22 mouse cellular contexts compared by ENCODE assay signal in genomic region chr12:108368921-108369320, GRCm38 (mm10). TPM values are rescaled to one million over a fixed set of nuclear protein-coding genes. Genes with fewer than 3 reads are reported as not detected.
DNase-seq lines count a peak whose midpoint lies in the region; ATAC-seq and TF ChIP-seq lines count a peak whose summit lies in the region.
"Had no signal": no experiment of that assay in that cellular context is flagged by ENCODE, and none has a peak within 500 bp of the region (broad histone marks: within the 10 kb centered on the region; RNA-seq: fewer than 3 reads in every experiment).

No protein-coding gene starts in this region.

- ATAC-seq in forebrain, embryonic 12.5 days (ENCODE audit: low FRiP score), result no peak
- ATAC-seq in hindbrain, postnatal 0 days, result no peak
- no peak for ATAC-seq in lung, embryonic 14.5 days (ENCODE audit: insufficient read depth)
- ATAC-seq: forebrain, embryonic 16.5 days; inflammation-experienced regulatory T-cells, adult 6 months had no signal

- no peaks in the 10 kb centered on the region for H3K36me3 ChIP-seq in forebrain, embryonic 10.5 days (replicated peaks)
- no peaks in the 10 kb centered on the region for H3K36me3 ChIP-seq in forebrain, embryonic 12.5 days (replicated peaks)
- H3K36me3 ChIP-seq in hindbrain, embryonic 10.5 days, result no peaks in the 10 kb centered on the region
- H3K36me3 ChIP-seq in hindbrain, postnatal 0 days (ENCODE audit: insufficient read depth, low read length), result no peaks in the 10 kb centered on the region
- no peaks in the 10 kb centered on the region for H3K36me3 ChIP-seq in lung, embryonic 14.5 days (ENCODE audit: insufficient read depth)
- H3K36me3 ChIP-seq: embryonic facial prominence, embryonic 15.5 days; hindbrain, embryonic 13.5 days had no signal

- no peak for DNase-seq in forebrain, embryonic 10.5 days (ENCODE audit: extremely low spot score, low spot score)
- DNase-seq in hindbrain, embryonic 10.5 days (ENCODE audit: low spot score), result no peak
- no peak for DNase-seq in hindbrain, postnatal 0 days (ENCODE audit: low spot score)
- DNase-seq in lung, embryonic 14.5 days, result peak; percentile 25
- DNase-seq in lung, adult 2 months, result no peak
- peak; percentile 17 to 48 for DNase-seq in kidney, postnatal 25 days
- no peak for DNase-seq in thymus, postnatal 36 days
- DNase-seq: adrenal gland, postnatal 10 days; cerebellum, adult 2 months; gastrocnemius, postnatal 25 days; layer of hippocampus, adult 9-11 months; lung, postnatal 14 days; midbrain, embryonic 14.5 days; right cerebral cortex, postnatal 14 days; spleen, adult 18-20 months had no signal

- no peaks in the 10 kb centered on the region for H3K27me3 ChIP-seq in forebrain, embryonic 10.5 days (ENCODE audit: poor library complexity, severe bottlenecking)
- no peaks in the 10 kb centered on the region; the same call in 1 of the 2 replicates for H3K27me3 ChIP-seq in forebrain, embryonic 12.5 days
- H3K27me3 ChIP-seq in hindbrain, embryonic 10.5 days (ENCODE audit: insufficient read depth, poor library complexity, severe bottlenecking), result no peaks in the 10 kb centered on the region
- H3K27me3 ChIP-seq in hindbrain, postnatal 0 days (ENCODE audit: insufficient read depth, low read length), result no peaks in the 10 kb centered on the region
- H3K27me3 ChIP-seq in lung, embryonic 14.5 days (ENCODE audit: insufficient read depth, low read length), result no peaks in the 10 kb centered on the region
- H3K27me3 ChIP-seq: embryonic facial prominence, embryonic 15.5 days had no signal

- 80% methylated on average over 5 of the region's 5 CpGs for WGBS in forebrain, embryonic 10.5 days
- 68% methylated on average over 5 of the region's 5 CpGs for WGBS in forebrain, embryonic 12.5 days
- WGBS in hindbrain, embryonic 10.5 days, result 61% methylated on average over 5 of the region's 5 CpGs
- WGBS in hindbrain, postnatal 0 days, result 38% methylated on average over 5 of the region's 5 CpGs
- WGBS in lung, embryonic 14.5 days, result 58% methylated on average over 5 of the region's 5 CpGs
- 46% methylated on average over 5 of the region's 5 CpGs for WGBS in lung, adult 2 months

- peak overlapping the region; percentile 72 for H3K27ac ChIP-seq in forebrain, embryonic 10.5 days
- no peak overlapping the region for H3K27ac ChIP-seq in forebrain, embryonic 12.5 days
- H3K27ac ChIP-seq in hindbrain, embryonic 10.5 days, result peak overlapping the region; percentile 58
- H3K27ac ChIP-seq in hindbrain, postnatal 0 days, result no peak overlapping the region
- 0 out of 2 replicates have a peak overlapping the region, but pooled peaks have one; percentile 30 for H3K27ac ChIP-seq in lung, embryonic 14.5 days (ENCODE audit: low read depth)
- H3K27ac ChIP-seq: embryonic facial prominence, embryonic 15.5 days; hindbrain, embryonic 13.5 days; liver, embryonic 14.5 days had no signal

- peaks cover 61% of the 10 kb centered on the region for H3K4me1 ChIP-seq in forebrain, embryonic 10.5 days
- peaks cover 16% of the 10 kb centered on the region for H3K4me1 ChIP-seq in forebrain, embryonic 12.5 days
- peaks cover 61% of the 10 kb centered on the region for H3K4me1 ChIP-seq in hindbrain, embryonic 10.5 days (replicated peaks)
- H3K4me1 ChIP-seq in hindbrain, postnatal 0 days (ENCODE audit: insufficient read depth, low read length), result no peaks in the 10 kb centered on the region; the same call in 1 of the 2 replicates
- peaks cover 42% of the 10 kb centered on the region for H3K4me1 ChIP-seq in lung, embryonic 14.5 days (ENCODE audit: insufficient read depth)
- H3K4me1 ChIP-seq in lung, adult 2 months (ENCODE audit: control insufficient read depth, insufficient read depth, low read length), result peaks cover 23% of the 10 kb centered on the region

- no peaks in the 10 kb centered on the region for H3K9me3 ChIP-seq in forebrain, embryonic 10.5 days
- no peaks in the 10 kb centered on the region for H3K9me3 ChIP-seq in forebrain, embryonic 12.5 days
- no peaks in the 10 kb centered on the region for H3K9me3 ChIP-seq in hindbrain, embryonic 10.5 days
- H3K9me3 ChIP-seq in hindbrain, postnatal 0 days (ENCODE audit: low read length), result no peaks in the 10 kb centered on the region
- H3K9me3 ChIP-seq in lung, embryonic 14.5 days (ENCODE audit: low read depth, low read length), result no peaks in the 10 kb centered on the region
- H3K9me3 ChIP-seq: embryonic facial prominence, embryonic 15.5 days; hindbrain, embryonic 13.5 days had no signal

- H3K4me2 ChIP-seq in forebrain, embryonic 12.5 days, result no peak overlapping the region
- no peak overlapping the region for H3K4me2 ChIP-seq in hindbrain, postnatal 0 days (ENCODE audit: low read depth, low read length)
- H3K4me2 ChIP-seq in lung, embryonic 14.5 days, result no peak overlapping the region
- H3K4me2 ChIP-seq: embryonic facial prominence, embryonic 15.5 days; hindbrain, embryonic 13.5 days had no signal

- no peak overlapping the region for H3K4me3 ChIP-seq in forebrain, embryonic 10.5 days
- H3K4me3 ChIP-seq in forebrain, embryonic 12.5 days (replicated peaks), result no peak overlapping the region
- H3K4me3 ChIP-seq in hindbrain, embryonic 10.5 days, result no peak overlapping the region
- H3K4me3 ChIP-seq in hindbrain, postnatal 0 days (ENCODE audit: low read length), result no peak overlapping the region
- no peak overlapping the region for H3K4me3 ChIP-seq in lung, embryonic 14.5 days (ENCODE audit: low read depth, low read length)
- H3K4me3 ChIP-seq in lung, adult 2 months (replicated peaks; ENCODE audit: extremely low read depth, low read depth, low read length), result no peak overlapping the region
- H3K4me3 ChIP-seq: embryonic facial prominence, embryonic 15.5 days; hindbrain, embryonic 13.5 days had no signal

- H3K9ac ChIP-seq in forebrain, embryonic 12.5 days, result no peak overlapping the region
- no peak overlapping the region for H3K9ac ChIP-seq in hindbrain, postnatal 0 days (replicated peaks; ENCODE audit: low read length)
- H3K9ac ChIP-seq in lung, embryonic 14.5 days, result no peak overlapping the region
- H3K9ac ChIP-seq: embryonic facial prominence, embryonic 15.5 days; hindbrain, embryonic 13.5 days; liver, embryonic 14.5 days had no signal

- TF ChIP-seq POLR2A in lung, adult 2 months (IDR thresholded peaks at IDR 0.05; ENCODE audit: borderline replicate concordance, extremely low read depth, low read depth, low read length), result no peak

- TF ChIP-seq CTCF in hindbrain, postnatal 0 days (IDR thresholded peaks at IDR 0.05; ENCODE audit: low read depth), result no peak
- TF ChIP-seq CTCF in lung, embryonic 14.5 days (IDR thresholded peaks at IDR 0.05; ENCODE audit: low read depth), result no peak
- TF ChIP-seq CTCF in lung, adult 2 months (IDR thresholded peaks at IDR 0.05; ENCODE audit: insufficient read depth, low read length), result no peak

RNA-seq across cellular contexts. Expression of gene Eml1, which starts 1.8 kb away (rescaled TPM):
- polyA plus RNA-seq in forebrain, embryonic 10.5 days (2016; fragmentation: Nextera tagmentation; extraction: Ambion mirVana), result 95.1 and 102 TPM in 2 replicates
- 82.4 and 83.0 TPM in 2 replicates for polyA plus RNA-seq in forebrain, embryonic 12.5 days (2016; fragmentation: Nextera tagmentation; extraction: Ambion mirVana)
- polyA plus RNA-seq in hindbrain, embryonic 10.5 days (2016; fragmentation: Nextera tagmentation; extraction: Ambion mirVana), result 104 and 125 TPM in 2 replicates
- 45.8 and 55.2 TPM in 2 replicates for total RNA-seq in hindbrain, postnatal 0 days (2014; rRNA removed)
- 41.2 and 42.1 TPM in 2 replicates for polyA plus RNA-seq in hindbrain, postnatal 0 days (2015; fragmentation: Nextera tagmentation; extraction: Ambion mirVana)
- 105 and 109 TPM in 2 replicates for polyA plus RNA-seq in lung, embryonic 14.5 days (2014; fragmentation: Nextera tagmentation; extraction: Ambion mirVana)
- 51.5 and 70.6 TPM in 2 replicates for polyA plus RNA-seq in lung, adult 2 months (2012; rRNA removed)
- polyA plus RNA-seq: inflammation-experienced regulatory T-cells, adult 6 months had no signal

RNA-seq across cellular contexts. Expression of gene Cyp46a1, which starts 34.7 kb away (rescaled TPM):
- 19.4 and 20.1 TPM in 2 replicates for polyA plus RNA-seq in forebrain, embryonic 10.5 days (2016; fragmentation: Nextera tagmentation; extraction: Ambion mirVana)
- polyA plus RNA-seq in forebrain, embryonic 12.5 days (2016; fragmentation: Nextera tagmentation; extraction: Ambion mirVana), result 24.4 and 24.6 TPM in 2 replicates
- polyA plus RNA-seq in hindbrain, embryonic 10.5 days (2016; fragmentation: Nextera tagmentation; extraction: Ambion mirVana), result 17.8 and 19.1 TPM in 2 replicates
- total RNA-seq in hindbrain, postnatal 0 days (2014; rRNA removed), result 36.3 and 39.8 TPM in 2 replicates
- 46.2 and 49.7 TPM in 2 replicates for polyA plus RNA-seq in hindbrain, postnatal 0 days (2015; fragmentation: Nextera tagmentation; extraction: Ambion mirVana)
- 3.9 and 4.4 TPM in 2 replicates for polyA plus RNA-seq in lung, embryonic 14.5 days (2014; fragmentation: Nextera tagmentation; extraction: Ambion mirVana)
- 1.6 and 3.0 TPM in 2 replicates for polyA plus RNA-seq in lung, adult 2 months (2012; rRNA removed)
- total RNA-seq: megakaryocyte, adult 5-6 weeks had no signal
- polyA plus RNA-seq: inflammation-experienced regulatory T-cells, adult 6 months had no signal

Comparison
In these comparisons a context has a peak if more than half of its experiments do, and no peak if none do; other contexts are left out.
1. DNase-seq: peak in lung, embryonic 14.5 days (single experiment) and kidney, postnatal 25 days (2 of 2); none in forebrain, embryonic 10.5 days (single experiment), hindbrain, embryonic 10.5 days (single experiment), hindbrain, postnatal 0 days (single experiment), lung, adult 2 months (single experiment) and thymus, postnatal 36 days (0 of 2).
2. H3K27ac ChIP-seq: peak in forebrain, embryonic 10.5 days (single experiment), hindbrain, embryonic 10.5 days (single experiment) and lung, embryonic 14.5 days (single experiment); none in forebrain, embryonic 12.5 days (single experiment) and hindbrain, postnatal 0 days (single experiment).